Mouse (Mus musculus): ENCODE measurements at regions not wholly inside any gene's neighbourhood (a gene's known extent, or its start where the extent isn't known, plus 50 kb on each side); places are given as distances from the start of the nearest gene placed in this dataset.
"Not testable (repeated sequence)": the region's sequence is repeated elsewhere in the genome, so short reads cannot be mapped to it uniquely, and the experiment has no call there.

DNA sequence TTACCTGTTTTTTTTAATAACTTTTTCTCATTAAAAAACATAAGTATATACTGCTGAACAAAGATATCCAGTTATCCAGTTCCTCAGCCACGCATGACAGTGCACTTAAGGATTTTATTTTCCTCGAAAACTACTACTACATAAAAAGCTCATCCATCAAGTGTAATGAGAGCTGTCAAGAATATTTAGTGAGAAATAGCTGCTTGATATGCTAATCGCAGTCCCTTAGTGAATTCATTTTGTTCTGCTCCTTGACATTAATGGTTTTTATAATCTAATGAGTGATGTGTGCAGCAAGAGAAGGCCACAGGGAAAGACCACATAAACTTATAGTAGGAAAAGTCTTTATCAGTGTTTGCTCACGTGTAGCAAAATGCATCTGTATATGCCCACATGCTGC, 754.0 kb upstream of the Slc39a10 start:
- 78% methylated on average over 4 of the region's 4 CpGs for whole genome bisulfite sequencing
- H3K27me3 ChIP-seq (ENCODE audit: control insufficient read depth, insufficient read depth, low read length): no peaks in the 10 kb centered on the region
- ATAC-seq (ENCODE audit: low FRiP score): no peak

DNA sequence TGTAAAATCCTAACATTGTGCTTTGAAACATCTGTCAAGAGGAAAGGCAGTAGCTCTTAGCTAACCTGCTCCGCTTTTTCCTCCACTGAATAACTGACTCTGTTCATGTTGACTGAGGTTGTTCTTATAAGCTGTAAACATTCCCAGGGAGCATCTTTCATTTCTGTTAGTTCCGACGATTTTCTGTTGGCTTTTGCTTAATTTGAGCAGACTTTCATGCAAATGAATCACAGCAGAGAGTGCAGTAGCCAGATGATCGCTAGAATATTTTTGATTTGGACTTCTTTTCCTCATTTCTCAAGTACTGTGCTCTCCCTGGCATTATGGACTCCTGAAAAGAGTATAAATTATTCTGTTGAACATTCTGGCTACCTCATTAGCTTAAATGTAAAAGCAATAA, 713.9 kb upstream of the Slc39a10 start:
- no peak overlapping the region for H3K4me3 ChIP-seq (ENCODE audit: low read depth, low read length)
- no peak for DNase-seq (ENCODE audit: low spot score, missing footprints)
- ATAC-seq (ENCODE audit: low FRiP score): no peak
- H3K27me3 ChIP-seq (ENCODE audit: control insufficient read depth, insufficient read depth, low read length): no peaks in the 10 kb centered on the region
- no peaks in the 10 kb centered on the region for H3K4me1 ChIP-seq (ENCODE audit: control insufficient read depth, insufficient read depth, low read length)
- H3K36me3 ChIP-seq (ENCODE audit: control insufficient read depth, insufficient read depth, low read length): no peaks in the 10 kb centered on the region
- 85% methylated on average over 4 of the region's 4 CpGs for WGBS
- H3K27ac ChIP-seq (ENCODE audit: low read depth, low read length): no peak overlapping the region
- H3K4me2 ChIP-seq: no peak overlapping the region
- no peak overlapping the region for H3K9ac ChIP-seq (ENCODE audit: low read length)
- no peaks in the 10 kb centered on the region for H3K9me3 ChIP-seq (ENCODE audit: control insufficient read depth, low read length)

More for the DNA sequence above, 754.0 kb upstream of the Slc39a10 start:
- no peaks in the 10 kb centered on the region for H3K9me3 ChIP-seq (ENCODE audit: control insufficient read depth, low read length)
- DNase-seq (ENCODE audit: low spot score, missing footprints): no peak
- no peak overlapping the region for H3K9ac ChIP-seq (ENCODE audit: low read length)
- H3K4me1 ChIP-seq (ENCODE audit: control insufficient read depth, insufficient read depth, low read length): no peaks in the 10 kb centered on the region
- H3K4me2 ChIP-seq: no peak overlapping the region
- no peak overlapping the region for H3K4me3 ChIP-seq (ENCODE audit: low read depth, low read length)
- no peaks in the 10 kb centered on the region for H3K36me3 ChIP-seq (ENCODE audit: control insufficient read depth, insufficient read depth, low read length)
- H3K27ac ChIP-seq (ENCODE audit: low read depth, low read length): no peak overlapping the region

DNA sequence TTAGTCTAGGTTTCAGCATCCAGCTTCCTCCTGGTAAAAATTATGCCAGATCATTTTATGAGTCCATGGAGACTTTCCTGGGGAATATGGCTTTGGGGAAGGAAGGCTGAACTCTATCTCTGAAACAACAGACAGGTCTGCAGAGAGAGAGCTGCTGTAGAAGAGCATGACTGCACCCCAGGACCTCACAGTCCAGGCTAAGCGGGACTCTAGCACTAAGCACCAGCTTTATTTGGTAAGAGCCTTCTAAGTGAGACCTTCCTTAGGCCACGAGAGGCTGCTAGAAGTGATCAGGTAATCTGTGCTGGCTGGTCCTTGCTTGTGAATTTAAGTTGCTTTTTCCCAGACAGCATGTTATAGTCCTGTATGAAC, 711.3 kb upstream of the Slc39a10 start:
- Histone ChIP-seq H3K27ac (ENCODE audit: low read depth, low read length) (no peak overlapping the region), H3K36me3 (ENCODE audit: control insufficient read depth, insufficient read depth, low read length) (no peaks in the 10 kb centered on the region), H3K4me2 (no peak overlapping the region), H3K4me1 (ENCODE audit: control insufficient read depth, insufficient read depth, low read length) (no peaks in the 10 kb centered on the region), H3K9ac (ENCODE audit: low read length) (no peak overlapping the region), H3K27me3 (ENCODE audit: control insufficient read depth, insufficient read depth, low read length) (no peaks in the 10 kb centered on the region), H3K9me3 (ENCODE audit: control insufficient read depth, low read length) (no peaks in the 10 kb centered on the region), H3K4me3 (ENCODE audit: low read depth, low read length) (no peak overlapping the region)
- no peak for DNase-seq (ENCODE audit: low spot score, missing footprints)
- 57% methylated on average over 2 of the region's 2 CpGs for WGBS
- no peak for ATAC-seq (ENCODE audit: low FRiP score)

DNA sequence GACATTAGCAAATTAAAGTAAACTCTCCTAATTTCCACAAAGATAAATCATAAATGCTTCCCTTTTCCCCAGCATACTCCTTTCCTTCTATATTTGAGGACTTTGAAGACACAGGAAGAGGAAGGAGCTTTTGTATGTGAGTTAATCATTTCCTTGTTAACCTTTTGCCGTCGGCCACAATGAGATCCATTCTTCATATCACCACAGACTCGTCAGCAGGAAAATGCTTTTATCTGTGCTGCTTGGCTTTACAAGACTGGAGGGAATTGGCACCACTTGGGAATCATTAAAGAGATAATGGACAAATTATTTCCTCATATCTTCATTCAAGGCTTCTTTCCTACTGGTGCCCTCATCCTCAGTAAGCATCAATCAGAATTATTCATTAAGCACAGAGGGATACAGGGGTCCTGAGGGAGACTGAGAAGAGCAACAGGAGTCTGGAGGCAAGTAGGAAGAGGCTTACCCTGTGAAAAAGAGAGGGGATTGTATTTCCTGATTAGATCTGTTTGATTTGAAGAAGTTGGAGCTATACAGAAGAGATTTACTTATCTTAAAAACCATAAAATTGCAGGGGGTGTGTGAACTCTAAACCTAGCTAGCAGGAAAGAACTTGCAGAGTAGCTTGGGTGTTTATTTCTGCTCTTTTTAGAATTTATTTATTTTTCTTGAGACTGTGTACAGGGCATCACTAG, 710.8 kb upstream of the Slc39a10 start:
- 58% methylated on average over 3 of the region's 3 CpGs for WGBS
- ATAC-seq (ENCODE audit: low FRiP score) (no peak; the same call in 1 of the 2 replicates), DNase-seq (ENCODE audit: low spot score, missing footprints) (no peak)

DNA sequence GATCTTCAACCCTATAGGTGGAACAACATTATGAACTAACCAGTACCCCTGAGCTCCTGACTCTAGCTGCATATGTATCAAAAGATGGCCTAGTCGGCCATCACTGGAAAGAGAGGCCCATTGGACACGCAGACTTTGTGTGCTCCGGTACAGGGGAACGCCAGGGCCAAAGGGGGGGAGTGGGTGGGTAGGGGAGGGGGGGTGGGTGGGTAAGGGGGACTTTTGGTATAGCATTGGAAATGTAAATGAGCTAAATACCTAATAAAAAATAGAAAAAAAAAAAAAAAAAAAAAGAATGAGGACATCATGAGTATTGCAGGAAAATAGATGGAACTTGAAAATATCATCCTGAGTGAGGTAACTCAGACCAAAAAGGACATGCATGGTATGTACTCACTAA, 701.0 kb upstream of the Slc39a10 start:
- DNase-seq (ENCODE audit: low spot score, missing footprints); H3K36me3 ChIP-seq (ENCODE audit: control insufficient read depth, insufficient read depth, low read length); H3K4me1 ChIP-seq (ENCODE audit: control insufficient read depth, insufficient read depth, low read length); ATAC-seq (ENCODE audit: low FRiP score); H3K27me3 ChIP-seq (ENCODE audit: control insufficient read depth, insufficient read depth, low read length); H3K9me3 ChIP-seq (ENCODE audit: control insufficient read depth, low read length); H3K4me3 ChIP-seq (ENCODE audit: low read depth, low read length); H3K27ac ChIP-seq (ENCODE audit: low read depth, low read length); H3K9ac ChIP-seq (ENCODE audit: low read length); H3K4me2 ChIP-seq: not testable (repeated sequence)
- 100% methylated on average over 1 of the region's 4 CpGs for WGBS

More for the DNA sequence above, 710.8 kb upstream of the Slc39a10 start:
- Histone ChIP-seq H3K9ac (ENCODE audit: low read length) (no peak overlapping the region), H3K4me3 (ENCODE audit: low read depth, low read length) (no peak overlapping the region), H3K36me3 (ENCODE audit: control insufficient read depth, insufficient read depth, low read length) (no peaks in the 10 kb centered on the region), H3K9me3 (ENCODE audit: control insufficient read depth, low read length) (no peaks in the 10 kb centered on the region), H3K27me3 (ENCODE audit: control insufficient read depth, insufficient read depth, low read length) (no peaks in the 10 kb centered on the region), H3K4me1 (ENCODE audit: control insufficient read depth, insufficient read depth, low read length) (no peaks in the 10 kb centered on the region), H3K27ac (ENCODE audit: low read depth, low read length) (no peak overlapping the region), H3K4me2 (no peak overlapping the region)

DNA sequence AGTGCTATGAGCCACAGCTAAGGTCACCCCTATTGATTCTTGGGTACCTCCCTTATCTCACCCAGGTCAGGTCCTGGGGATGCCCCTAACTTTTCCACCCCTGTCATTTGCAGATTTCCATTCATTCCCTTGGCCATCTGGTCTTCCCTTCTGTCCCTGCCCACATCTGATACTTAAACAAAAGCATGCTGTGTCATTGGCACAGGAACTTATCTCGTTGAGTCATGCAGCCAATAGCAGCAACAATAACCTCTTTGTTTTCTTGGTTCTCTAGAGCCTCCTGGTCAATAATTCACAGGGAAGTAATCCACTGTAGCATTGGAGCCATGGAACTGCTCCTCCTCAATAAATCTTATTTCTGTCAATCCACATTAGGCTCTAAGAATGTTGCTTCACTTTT, 653.0 kb upstream of the Slc39a10 start:
- ATAC-seq (ENCODE audit: low FRiP score) (no peak), DNase-seq (ENCODE audit: low spot score, missing footprints) (no peak)
- H3K27ac ChIP-seq (ENCODE audit: low read depth, low read length): no peak overlapping the region
- no peaks in the 10 kb centered on the region for H3K4me1 ChIP-seq (ENCODE audit: control insufficient read depth, insufficient read depth, low read length)
- no peak overlapping the region for H3K4me3 ChIP-seq (ENCODE audit: low read depth, low read length)
- no peak overlapping the region for H3K9ac ChIP-seq (ENCODE audit: low read length)
- WGBS: 63% methylated on average over 1 of the region's 1 CpGs
- H3K36me3 ChIP-seq (ENCODE audit: control insufficient read depth, insufficient read depth, low read length): no peaks in the 10 kb centered on the region
- no peaks in the 10 kb centered on the region for H3K9me3 ChIP-seq (ENCODE audit: control insufficient read depth, low read length)
- H3K4me2 ChIP-seq: no peak overlapping the region
- H3K27me3 ChIP-seq (ENCODE audit: control insufficient read depth, insufficient read depth, low read length): no peaks in the 10 kb centered on the region

DNA sequence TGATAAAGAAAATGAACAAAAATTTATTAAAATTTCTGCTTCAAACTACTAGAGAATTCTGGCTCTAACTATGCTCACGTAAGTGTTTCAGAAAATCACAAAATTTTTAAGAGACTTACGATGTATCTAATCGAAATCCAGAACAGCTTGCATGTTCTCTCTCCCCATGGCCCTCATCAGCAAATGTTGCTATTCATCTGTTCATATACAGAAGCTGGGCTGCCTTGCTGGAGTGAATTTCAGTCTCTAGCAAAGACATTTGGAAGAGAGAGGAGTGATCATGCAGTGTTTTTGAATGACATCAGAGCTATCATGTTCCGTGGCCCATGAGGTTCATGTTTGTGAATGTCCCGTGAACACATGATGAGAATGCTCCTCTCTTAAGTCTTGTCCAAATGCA, 618.8 kb upstream of the Slc39a10 start:
- Histone ChIP-seq H3K4me1 (ENCODE audit: control insufficient read depth, insufficient read depth, low read length) (no peaks in the 10 kb centered on the region), H3K4me2 (no peak overlapping the region), H3K9me3 (ENCODE audit: control insufficient read depth, low read length) (no peaks in the 10 kb centered on the region), H3K27me3 (ENCODE audit: control insufficient read depth, insufficient read depth, low read length) (no peaks in the 10 kb centered on the region), H3K4me3 (ENCODE audit: low read depth, low read length) (no peak overlapping the region), H3K27ac (ENCODE audit: low read depth, low read length) (no peak overlapping the region), H3K36me3 (ENCODE audit: control insufficient read depth, insufficient read depth, low read length) (no peaks in the 10 kb centered on the region), H3K9ac (ENCODE audit: low read length) (no peak overlapping the region)
- DNase-seq (ENCODE audit: low spot score, missing footprints) (no peak), ATAC-seq (ENCODE audit: low FRiP score) (no peak)
- 88% methylated on average over 5 of the region's 5 CpGs for WGBS

DNA sequence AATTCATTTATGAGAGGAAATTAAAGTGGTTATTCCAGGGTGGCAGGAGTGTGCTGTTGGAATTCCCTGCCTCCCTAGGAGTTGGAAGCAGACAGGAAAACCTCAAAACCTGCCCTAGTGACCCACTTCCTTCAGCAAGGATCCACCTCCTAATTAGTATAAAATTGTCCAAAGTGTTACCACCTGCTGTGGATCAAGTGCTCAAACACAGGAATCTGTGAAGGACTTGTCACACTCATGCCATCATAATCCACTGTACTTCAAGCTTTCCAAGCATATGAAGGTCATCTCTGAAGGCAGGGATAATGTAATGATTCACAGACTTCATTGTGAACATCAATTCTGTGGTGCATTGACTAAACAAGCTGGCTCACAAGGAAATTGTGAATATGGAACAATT, 615.1 kb upstream of the Slc39a10 start:
- H3K9me3 ChIP-seq (ENCODE audit: control insufficient read depth, low read length): no peaks in the 10 kb centered on the region
- no peak overlapping the region for H3K4me3 ChIP-seq (ENCODE audit: low read depth, low read length)
- no peak overlapping the region for H3K27ac ChIP-seq (ENCODE audit: low read depth, low read length)
- H3K27me3 ChIP-seq (ENCODE audit: control insufficient read depth, insufficient read depth, low read length): no peaks in the 10 kb centered on the region
- no peak overlapping the region for H3K4me2 ChIP-seq
- no peaks in the 10 kb centered on the region for H3K4me1 ChIP-seq (ENCODE audit: control insufficient read depth, insufficient read depth, low read length)
- DNase-seq (ENCODE audit: low spot score, missing footprints) (no peak), ATAC-seq (ENCODE audit: low FRiP score) (no peak)
- no peak overlapping the region for H3K9ac ChIP-seq (ENCODE audit: low read length)
- H3K36me3 ChIP-seq (ENCODE audit: control insufficient read depth, insufficient read depth, low read length): no peaks in the 10 kb centered on the region

DNA sequence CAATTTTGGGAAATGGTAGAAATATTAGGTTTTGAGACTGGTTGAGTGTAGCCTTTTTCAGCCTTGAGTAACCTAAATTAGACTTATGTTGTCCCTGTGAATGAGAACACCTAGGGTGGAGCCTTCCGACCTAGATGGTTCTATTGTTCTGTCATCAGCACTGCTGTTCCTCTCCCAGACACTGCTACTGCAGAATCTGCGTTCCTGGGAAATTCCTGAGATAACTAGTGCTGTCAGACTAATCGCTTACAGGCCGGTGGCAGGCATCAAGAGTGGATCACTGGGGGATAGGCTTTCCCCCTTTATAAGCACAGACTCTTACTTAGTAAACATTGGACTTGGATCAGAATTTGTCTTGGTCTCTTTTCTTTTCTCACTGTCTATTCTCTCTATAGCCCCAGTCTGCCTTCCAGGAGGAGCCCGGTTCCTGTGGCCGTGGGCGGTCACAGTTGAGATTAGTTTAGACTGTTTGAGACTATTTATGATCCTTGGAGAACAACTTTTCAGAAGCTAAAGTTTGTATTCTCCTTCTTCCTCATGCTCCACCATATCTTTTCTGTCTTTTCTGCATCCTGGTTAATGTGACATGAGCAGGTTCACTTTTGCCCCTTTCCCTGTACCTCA, 596.0 kb upstream of the Slc39a10 start:
- H3K4me2 ChIP-seq: no peak overlapping the region
- H3K4me3 ChIP-seq (ENCODE audit: low read depth, low read length): no peak overlapping the region
- no peaks in the 10 kb centered on the region for H3K9me3 ChIP-seq (ENCODE audit: control insufficient read depth, low read length)
- no peak overlapping the region for H3K27ac ChIP-seq (ENCODE audit: low read depth, low read length)
- DNase-seq (ENCODE audit: low spot score, missing footprints) (no peak), ATAC-seq (ENCODE audit: low FRiP score) (no peak)
- H3K9ac ChIP-seq (ENCODE audit: low read length): no peak overlapping the region
- no peaks in the 10 kb centered on the region for H3K36me3 ChIP-seq (ENCODE audit: control insufficient read depth, insufficient read depth, low read length)
- no peaks in the 10 kb centered on the region for H3K27me3 ChIP-seq (ENCODE audit: control insufficient read depth, insufficient read depth, low read length)
- H3K4me1 ChIP-seq (ENCODE audit: control insufficient read depth, insufficient read depth, low read length): no peaks in the 10 kb centered on the region
- 76% methylated on average over 7 of the region's 7 CpGs for WGBS

Measured in midbrain, embryonic 11.5 days (tissue).